Comparison of ENCODE assay signal across 7 mouse cellular contexts in genomic region chr2:14605207-14605606, GRCm38 (mm10). TPM values are rescaled to one million over a fixed set of nuclear protein-coding genes. Genes with fewer than 3 reads are reported as not detected.
DNase-seq lines count a peak whose midpoint lies in the region; ATAC-seq and TF ChIP-seq lines count a peak whose summit lies in the region.

No protein-coding gene starts in this region.

- no peaks in the 10 kb centered on the region for H3K27me3 ChIP-seq in testis, adult 2 months (ENCODE audit: control insufficient read depth, insufficient read depth, low read length)
- no peaks in the 10 kb centered on the region for H3K27me3 ChIP-seq in forebrain, postnatal 0 days (ENCODE audit: insufficient read depth, low read length)
- H3K27me3 ChIP-seq in liver, embryonic 15.5 days = peaks cover 30% of the 10 kb centered on the region

- H3K4me1 ChIP-seq in testis, adult 2 months (ENCODE audit: control insufficient read depth, insufficient read depth, low read length) = peaks cover 9% of the 10 kb centered on the region
- H3K4me1 ChIP-seq in forebrain, postnatal 0 days (ENCODE audit: insufficient read depth) = 0 out of 2 replicates have a peak, but pooled peaks cover 6% of the 10 kb centered on the region
- 0 out of 2 replicates have a peak, but pooled peaks cover 7% of the 10 kb centered on the region for H3K4me1 ChIP-seq in liver, embryonic 15.5 days (replicated peaks)

- no peak overlapping the region; the same call in 1 of the 2 replicates for H3K27ac ChIP-seq in testis, adult 2 months (ENCODE audit: control insufficient read depth, insufficient read depth, low read depth, low read length)
- no peak overlapping the region for H3K27ac ChIP-seq in forebrain, postnatal 0 days (ENCODE audit: low read depth, low read length)
- H3K27ac ChIP-seq in liver, embryonic 15.5 days (replicated peaks) = no peak overlapping the region

- no peaks in the 10 kb centered on the region for H3K9me3 ChIP-seq in forebrain, postnatal 0 days (ENCODE audit: low read length)
- H3K9me3 ChIP-seq in liver, embryonic 15.5 days (replicated peaks) = no peaks in the 10 kb centered on the region

- no peaks in the 10 kb centered on the region for H3K36me3 ChIP-seq in testis, adult 2 months (ENCODE audit: control insufficient read depth, insufficient read depth, low read length)
- H3K36me3 ChIP-seq in forebrain, postnatal 0 days (ENCODE audit: insufficient read depth) = no peaks in the 10 kb centered on the region
- no peaks in the 10 kb centered on the region for H3K36me3 ChIP-seq in liver, embryonic 15.5 days (replicated peaks)

- intact Hi-C loops in left cerebral cortex, postnatal 4 days (cut with DNase I) = no loop called here

- no peak for TF ChIP-seq CTCF in testis, adult 2 months (IDR thresholded peaks at IDR 0.05; ENCODE audit: control insufficient read depth, insufficient read depth, insufficient replicate concordance, low read depth, low read length)
- TF ChIP-seq CTCF in forebrain, postnatal 0 days (IDR thresholded peaks at IDR 0.05; ENCODE audit: low read depth) = no peak

- 4% methylated on average over 7 of the region's 7 CpGs for WGBS in forebrain, postnatal 0 days
- 2% methylated on average over 7 of the region's 7 CpGs for WGBS in liver, embryonic 15.5 days (ENCODE audit: insufficient replicate concordance)

- peak overlapping the region; percentile 70 for H3K9ac ChIP-seq in forebrain, postnatal 0 days
- 0 out of 2 replicates have a peak overlapping the region, but pooled peaks have one; percentile 40 for H3K9ac ChIP-seq in liver, embryonic 15.5 days

- no peak for TF ChIP-seq POLR2A in testis, adult 2 months (IDR thresholded peaks at IDR 0.05; ENCODE audit: control insufficient read depth, low read depth, low read length)

- DNase-seq in testis, postnatal 10 days (ENCODE audit: low spot score) = no peak
- peak; percentile 17 for DNase-seq in forebrain, postnatal 0 days
- DNase-seq in urinary bladder, postnatal 4 days (ENCODE audit: low spot score in 2 of 2) = no peak
- DNase-seq in layer of hippocampus, adult 11-12 months (ENCODE audit: low spot score) = no peak
- no peak for DNase-seq in left cerebral cortex, postnatal 4 days

- peak overlapping the region; percentile 93 for H3K4me2 ChIP-seq in forebrain, postnatal 0 days (ENCODE audit: low read depth)
- H3K4me2 ChIP-seq in liver, embryonic 15.5 days = peak overlapping the region; percentile 66

- ATAC-seq in forebrain, postnatal 0 days = no peak
- no peak for ATAC-seq in liver, embryonic 15.5 days (ENCODE audit: insufficient read depth)

- H3K4me3 ChIP-seq in testis, adult 2 months (ENCODE audit: control insufficient read depth, low read depth, low read length) = peak overlapping the region; percentile 48
- peak overlapping the region; percentile 68 for H3K4me3 ChIP-seq in forebrain, postnatal 0 days (ENCODE audit: low read depth, low read length)
- peak overlapping the region; percentile 54 for H3K4me3 ChIP-seq in liver, embryonic 15.5 days (replicated peaks)

RNA-seq across cellular contexts. Expression of gene Cacnb2, which starts 2.3 kb away (rescaled TPM):
- 0.52 and 0.75 TPM in 2 replicates for polyA plus RNA-seq in testis, adult 2 months (2012; rRNA removed)
- 17.4 and 20.4 TPM in 2 replicates for total RNA-seq in forebrain, postnatal 0 days (2014; rRNA removed)
- 2.0 and 4.8 TPM in 2 replicates for polyA plus RNA-seq in forebrain, postnatal 0 days (2015; fragmentation: Nextera tagmentation; extraction: Ambion mirVana)
- 0.38 and 0.56 TPM in 2 replicates for polyA plus RNA-seq in liver, embryonic 15.5 days (2015; fragmentation: Nextera tagmentation; extraction: Ambion mirVana)
- 10 to 100 TPM; 16.5 to 25.0 TPM for total RNA-seq in left cerebral cortex, postnatal 4 days (2021)
